Mouse (Mus musculus) heart, adult 2 months (tissue): ENCODE measurements around the gene Thbs1. TPM values are rescaled to one million over a fixed set of nuclear protein-coding genes. Genes with fewer than 3 reads are reported as not detected.

ENCODE experiments used
- DNase-seq, 2 experiments: peaks; one replicate each; pipeline ENCODE4 v3.0.0; 2021
- H3K27ac ChIP-seq: fragments of 200-600 bp; 2 replicates; pipeline ENCODE4 v1.8.1; 2022
- H3K27me3 ChIP-seq: fragments of 200-500 bp; 2 replicates; pipeline ENCODE4 v1.6.1; 2012; ENCODE audit warnings: mild to moderate bottlenecking, low read length, inconsistent platforms, mixed read lengths; ENCODE audit not compliant: control insufficient read depth, insufficient read depth
- H3K36me3 ChIP-seq: fragments of 200-500 bp; 2 replicates; pipeline ENCODE4 v1.6.1; 2012; ENCODE audit warnings: low read length, inconsistent platforms; ENCODE audit not compliant: control insufficient read depth, insufficient read depth
- H3K4me1 ChIP-seq: fragments of 200-500 bp; 2 replicates; pipeline ENCODE4 v1.6.1; 2011; ENCODE audit warnings: low read length; ENCODE audit not compliant: control insufficient read depth, insufficient read depth
- H3K4me3 ChIP-seq: fragments of 200-600 bp; 2 replicates; pipeline ENCODE4 v1.8.1; 2022
- H3K79me2 ChIP-seq: fragments of 200-500 bp; replicated peaks from 2 replicates; pipeline ENCODE4 v1.6.1; 2012; ENCODE audit warnings: mild to moderate bottlenecking, inconsistent platforms, low read length, moderate library complexity, mixed read lengths; ENCODE audit not compliant: control insufficient read depth, insufficient read depth
- H3K9ac ChIP-seq: fragments of 200-500 bp; 2 replicates; pipeline ENCODE4 v1.6.1; 2012; ENCODE audit warnings: low read depth, mild to moderate bottlenecking, control low read depth, inconsistent platforms, low read length, mixed read lengths
- CTCF ChIP-seq: fragments of 200-600 bp; IDR thresholded peaks from 2 replicates; pipeline ENCODE4 v1.8.1; 2022; ENCODE audit warnings: antibody characterized with exemption, mild to moderate bottlenecking, moderate library complexity
- EP300 ChIP-seq: fragments of 200-500 bp; IDR thresholded peaks from 2 replicates; pipeline ENCODE4 v1.6.1; 2011; ENCODE audit warnings: low read depth, low read length, control low read depth; ENCODE audit not compliant: insufficient read depth
- POLR2A ChIP-seq: fragments of 200-500 bp; IDR thresholded peaks from 2 replicates; pipeline ENCODE4 v1.6.1; 2011; ENCODE audit warnings: mild to moderate bottlenecking, low read depth, low read length, control low read depth; ENCODE audit not compliant: insufficient read depth
- WGBS: fragments of 180-500 bp; shearing (Covaris S2); methylation state at CpG from one replicate; pipeline ENCODE4 v1.1.7; 2018; 5-methylcytosine and 5-hydroxymethylcytosine counted together
- intact Hi-C: fragments of 180-260 bp; cut with DNase I; formaldehyde crosslinking; loops from one replicate; pipeline ENCODE4 v1.15.1; 2025
- polyA plus RNA-seq: library from polyadenylated mRNA; depleted of rRNA; stranded (reverse); fragments of >200 nt; gene quantifications from 2 replicates; pipeline ENCODE4 v1.2.3, GENCODE M21; 2012; rRNA removed
- total RNA-seq, 2 experiments: library from RNA; stranded (reverse); gene quantifications; 2 replicates each; pipeline ENCODE4 v1.2.3; 2021

Thbs1 gene
- total and polyA plus RNA-seq, 3 experiments = 6.7 to 24.4 (median 10.0) TPM

- H3K79me2 ChIP-seq = no peaks in the 10 kb centered on the region
- TF ChIP-seq CTCF (no peak), POLR2A (no peak), EP300 (no peak)
- no peak overlapping the region for H3K9ac ChIP-seq
- WGBS = 74% methylated on average over 1 of the region's 1 CpGs
- H3K4me3 ChIP-seq = no peak overlapping the region
- DNase-seq = no peak
- no peaks in the 10 kb centered on the region for H3K27me3 ChIP-seq
- no peak overlapping the region for H3K27ac ChIP-seq
- intact Hi-C loops = no loop called here
- H3K36me3 ChIP-seq = no peaks in the 10 kb centered on the region
- no peaks in the 10 kb centered on the region for H3K4me1 ChIP-seq
These were observed 56.5 kb downstream of the Thbs1 start for GRCm38 (mm10) chr2:118168225-118168624.

DNA sequence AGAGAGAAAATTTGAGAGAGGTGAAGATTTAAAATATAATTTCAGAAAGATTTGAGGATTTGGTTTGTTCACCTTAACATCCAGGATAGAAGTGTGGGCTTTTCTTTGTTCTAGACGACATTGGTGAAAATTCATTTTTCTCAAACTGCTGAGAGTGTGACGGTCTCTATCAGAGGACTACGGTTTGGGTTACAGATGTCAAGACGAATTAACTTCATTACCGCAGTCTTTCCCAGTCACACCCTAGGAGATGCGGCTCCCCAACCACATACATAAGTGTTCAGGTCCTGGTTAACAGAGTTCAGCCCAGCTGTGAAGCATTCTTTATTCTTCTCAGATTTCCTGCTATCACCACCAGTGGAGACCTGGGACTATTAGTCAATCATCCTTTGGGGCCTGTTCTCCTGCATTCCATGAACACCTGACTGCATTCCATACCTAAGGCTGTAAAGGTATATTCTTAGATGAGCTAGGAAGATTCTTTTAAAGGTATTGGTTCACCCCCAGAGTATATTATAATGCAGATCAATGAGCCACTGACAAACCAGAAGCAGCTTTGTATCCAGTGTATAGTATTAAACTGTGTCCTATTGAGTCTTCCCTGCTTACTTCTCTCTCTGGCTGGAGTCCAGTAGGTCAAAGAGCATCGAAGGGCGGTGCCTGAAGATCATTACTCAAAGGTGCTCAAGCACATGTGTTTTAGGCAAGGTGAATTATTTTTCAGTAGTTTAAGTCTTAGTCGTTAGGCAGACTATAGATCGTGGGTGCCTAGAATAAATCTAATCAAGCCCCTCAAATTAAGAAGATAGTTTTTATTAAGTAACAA lies 63.1 kb downstream of the Thbs1 start:
- Histone ChIP-seq H3K4me1 (no peaks in the 10 kb centered on the region; the same call in 1 of the 2 replicates), H3K9ac (no peak overlapping the region), H3K27me3 (no peaks in the 10 kb centered on the region), H3K27ac (no peak overlapping the region), H3K4me3 (no peak overlapping the region), H3K36me3 (no peaks in the 10 kb centered on the region), H3K79me2 (no peaks in the 10 kb centered on the region)
- 91% methylated on average over 10 of the region's 10 CpGs for WGBS
- intact Hi-C loops = no loop called here
- DNase-seq = no peak
- TF ChIP-seq EP300 (no peak), CTCF (no peak), POLR2A (no peak)

Other genes starting within 250 kb of the Thbs1 start
- not detected for gene Fsip1, start 145.1 kb downstream of the Thbs1 start, total RNA-seq
- 0.06 TPM in 1 of 2 replicates, not detected in the other for gene Fsip1, start 145.1 kb downstream of the Thbs1 start, polyA plus RNA-seq